Mouse (Mus musculus) brain, embryonic 18.5 days (tissue): ENCODE data around the gene Itsn2.
"Not testable (repeated sequence)": the region's sequence is repeated elsewhere in the genome, so short reads cannot be mapped to it uniquely, and the experiment has no call there.

ENCODE experiments used
- DNase-seq: peaks from one replicate; pipeline ENCODE4 v3.0.0-alpha.2; 2012; ENCODE audit warnings: low read depth, low spot score

The Itsn2 gene

GRCm38 (mm10) chr12:4592541-4593165, at the start of gene Itsn2, which contains the start of gene Gm3625:
TSS of gene Itsn2 (plus strand) at chr12:4592638.
TSS of gene Gm3625 (minus strand) at chr12:4592927.
- DNase-seq = no peak

- DNase-seq = no peak
These were observed 48.0 kb upstream of the Itsn2 start for GRCm38 (mm10) chr12:4544400-4544919.

- DNase-seq = no peak
These were observed 47.0 kb upstream of the Itsn2 start for GRCm38 (mm10) chr12:4545425-4545824.

GRCm38 (mm10) chr12:4546491-4546890, 45.9 kb upstream of the Itsn2 start:
- DNase-seq = no peak

- no peak for DNase-seq
These were observed 44.9 kb upstream of the Itsn2 start for GRCm38 (mm10) chr12:4547557-4547956.

GRCm38 (mm10) chr12:4548053-4549013, 44.1 kb upstream of the Itsn2 start:
- peak; percentile 81 for DNase-seq

GRCm38 (mm10) chr12:4553704-4554103, 38.7 kb upstream of the Itsn2 start:
- not testable (repeated sequence) for DNase-seq

GRCm38 (mm10) chr12:4555451-4555850, 37.0 kb upstream of the Itsn2 start:
- DNase-seq = no peak

- DNase-seq = no peak
These were observed 35.5 kb upstream of the Itsn2 start for GRCm38 (mm10) chr12:4556891-4557290.

GRCm38 (mm10) chr12:4557436-4557835, 35.0 kb upstream of the Itsn2 start:
- DNase-seq = no peak

GRCm38 (mm10) chr12:4558013-4558412, 34.4 kb upstream of the Itsn2 start:
- DNase-seq = no peak

- no peak for DNase-seq
These were observed 33.8 kb upstream of the Itsn2 start for GRCm38 (mm10) chr12:4558475-4559279.

- no peak for DNase-seq
These were observed 20.6 kb upstream of the Itsn2 start for GRCm38 (mm10) chr12:4571864-4572263.

GRCm38 (mm10) chr12:4574065-4574464, 18.4 kb upstream of the Itsn2 start:
- no peak for DNase-seq

GRCm38 (mm10) chr12:4582326-4582725, 10.1 kb upstream of the Itsn2 start:
- DNase-seq = no peak

GRCm38 (mm10) chr12:4587846-4588245, 4.6 kb upstream of the Itsn2 start:
- no peak for DNase-seq

GRCm38 (mm10) chr12:4588603-4589002, 3.8 kb upstream of the Itsn2 start:
- DNase-seq = no peak

GRCm38 (mm10) chr12:4592025-4592424, 413 bp upstream of the Itsn2 start:
- no peak for DNase-seq

- no peak for DNase-seq
These were observed 910 bp downstream of the Itsn2 start for GRCm38 (mm10) chr12:4593166-4593929.

- no peak for DNase-seq
These were observed 1.5 kb downstream of the Itsn2 start for GRCm38 (mm10) chr12:4593930-4594391.

- DNase-seq = no peak
These were observed 2.6 kb downstream of the Itsn2 start for GRCm38 (mm10) chr12:4595055-4595454.
